ENCODE assay signal across 12 mouse cellular contexts in the genomic region with DNA sequence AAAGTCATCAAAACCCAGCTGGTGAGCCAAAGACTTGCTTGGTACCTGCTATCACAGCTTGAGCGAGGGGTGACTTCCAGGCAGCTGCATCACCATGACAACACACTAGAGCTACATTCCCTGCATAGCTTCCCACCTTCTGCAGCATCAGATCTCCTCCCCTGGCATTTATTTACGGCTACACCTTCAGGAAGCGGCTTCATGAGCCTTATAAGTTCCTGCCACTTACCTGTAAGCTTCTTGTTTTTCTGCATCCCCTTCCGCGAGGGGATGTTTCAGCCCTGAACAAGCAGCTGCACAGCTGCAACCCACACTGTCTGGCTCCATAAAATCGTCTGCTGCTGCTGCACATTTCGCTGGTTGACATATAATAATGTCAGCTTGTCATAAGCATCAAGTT. TPM values are rescaled to one million over a fixed set of nuclear protein-coding genes. Genes with fewer than 3 reads are reported as not detected.
DNase-seq lines count a peak whose midpoint lies in the region; ATAC-seq lines count a peak whose summit lies in the region.
"Had no signal": no experiment of that assay in that cellular context is flagged by ENCODE, and none has a peak within 500 bp of the region (broad histone marks: within the 10 kb centered on the region; RNA-seq: fewer than 3 reads in every experiment).

No protein-coding gene starts in this region.

- no peak overlapping the region for H3K9ac ChIP-seq in kidney, embryonic 16.5 days (replicated peaks; ENCODE audit: low read length)
- no peak overlapping the region for H3K9ac ChIP-seq in embryonic facial prominence, embryonic 14.5 days (ENCODE audit: low read depth, low read length)
- 0 out of 2 replicates have a peak overlapping the region, but pooled peaks have one; percentile 2 for H3K9ac ChIP-seq in neural tube, embryonic 14.5 days (replicated peaks; ENCODE audit: low read depth, low read length)
- H3K9ac ChIP-seq: midbrain, embryonic 12.5 days had no signal

- H3K4me2 ChIP-seq in kidney, embryonic 16.5 days (replicated peaks; ENCODE audit: low read depth, low read length), result no peak overlapping the region
- H3K4me2 ChIP-seq in embryonic facial prominence, embryonic 14.5 days (ENCODE audit: low read depth, low read length), result no peak overlapping the region
- 0 out of 2 replicates have a peak overlapping the region, but pooled peaks have one; percentile 14 for H3K4me2 ChIP-seq in neural tube, embryonic 14.5 days (ENCODE audit: low read depth, low read length)
- H3K4me2 ChIP-seq: midbrain, embryonic 12.5 days had no signal

- no peak overlapping the region for H3K4me3 ChIP-seq in kidney, embryonic 16.5 days (ENCODE audit: low read length)
- H3K4me3 ChIP-seq in embryonic facial prominence, embryonic 14.5 days (ENCODE audit: low read depth, low read length), result no peak overlapping the region
- H3K4me3 ChIP-seq in neural tube, embryonic 14.5 days (ENCODE audit: low read depth, low read length), result no peak overlapping the region
- H3K4me3 ChIP-seq: midbrain, embryonic 12.5 days had no signal

- DNase-seq in kidney, postnatal 36 days, result no peak
- DNase-seq in brain, adult 2 months (ENCODE audit: low read depth, low spot score), result peak; percentile 63
- DNase-seq in embryonic facial prominence, embryonic 14.5 days (ENCODE audit: low spot score), result peak; percentile 65
- no peak for DNase-seq in cerebellum, adult 18-20 months
- no peak for DNase-seq in layer of hippocampus, postnatal 36 days
- DNase-seq: kidney, adult 9 months had no signal

- WGBS in kidney, embryonic 16.5 days, result 34% methylated on average over 7 of the region's 7 CpGs
- WGBS in embryonic facial prominence, embryonic 14.5 days, result 29% methylated on average over 7 of the region's 7 CpGs
- 28% methylated on average over 7 of the region's 7 CpGs for WGBS in neural tube, embryonic 14.5 days

- peaks cover 12% of the 10 kb centered on the region for H3K4me1 ChIP-seq in kidney, embryonic 16.5 days (ENCODE audit: insufficient read depth, low read length)
- peaks cover 24% of the 10 kb centered on the region for H3K4me1 ChIP-seq in embryonic facial prominence, embryonic 14.5 days (ENCODE audit: control insufficient read depth, insufficient read depth, low read length)
- H3K4me1 ChIP-seq in neural tube, embryonic 14.5 days (ENCODE audit: control insufficient read depth, insufficient read depth, low read length), result peaks cover 2% of the 10 kb centered on the region; the same call in 1 of the 2 replicates

- no peaks in the 10 kb centered on the region for H3K27me3 ChIP-seq in kidney, embryonic 16.5 days (ENCODE audit: insufficient read depth, low read length)
- H3K27me3 ChIP-seq in embryonic facial prominence, embryonic 14.5 days (replicated peaks; ENCODE audit: control insufficient read depth, insufficient read depth, low read length), result no peaks in the 10 kb centered on the region
- H3K27me3 ChIP-seq in neural tube, embryonic 14.5 days (ENCODE audit: control insufficient read depth, insufficient read depth, low read length), result no peaks in the 10 kb centered on the region
- H3K27me3 ChIP-seq: midbrain, embryonic 12.5 days had no signal

- H3K27ac ChIP-seq in kidney, embryonic 16.5 days (ENCODE audit: low read length), result no peak overlapping the region
- H3K27ac ChIP-seq in embryonic facial prominence, embryonic 14.5 days (replicated peaks; ENCODE audit: low read depth, low read length), result no peak overlapping the region
- 0 out of 2 replicates have a peak overlapping the region, but pooled peaks have one; percentile 35 for H3K27ac ChIP-seq in neural tube, embryonic 14.5 days (ENCODE audit: low read depth, low read length)
- H3K27ac ChIP-seq: midbrain, embryonic 12.5 days had no signal

- 0 out of 2 replicates have a peak, but pooled peaks have one; percentile 58 for ATAC-seq in kidney, embryonic 16.5 days (ENCODE audit: low FRiP score, low TSS enrichment)
- ATAC-seq in embryonic facial prominence, embryonic 14.5 days (ENCODE audit: low read depth), result no peak
- peak; percentile 83 for ATAC-seq in neural tube, embryonic 14.5 days (ENCODE audit: low read depth)
- no peak for ATAC-seq in cerebellum, adult (ENCODE audit: insufficient number of reproducible peaks, low FRiP score, low TSS enrichment)

- H3K36me3 ChIP-seq in kidney, embryonic 16.5 days (ENCODE audit: insufficient read depth, low read length), result no peaks in the 10 kb centered on the region
- no peaks in the 10 kb centered on the region for H3K36me3 ChIP-seq in embryonic facial prominence, embryonic 14.5 days (ENCODE audit: control insufficient read depth, insufficient read depth, low read length)
- H3K36me3 ChIP-seq in neural tube, embryonic 14.5 days (ENCODE audit: control insufficient read depth, insufficient read depth, low read length), result no peaks in the 10 kb centered on the region
- H3K36me3 ChIP-seq: midbrain, embryonic 12.5 days had no signal

- no peaks in the 10 kb centered on the region for H3K9me3 ChIP-seq in kidney, embryonic 16.5 days (ENCODE audit: low read length)
- H3K9me3 ChIP-seq in embryonic facial prominence, embryonic 14.5 days (ENCODE audit: control insufficient read depth, low read length), result no peaks in the 10 kb centered on the region
- H3K9me3 ChIP-seq in neural tube, embryonic 14.5 days (ENCODE audit: control insufficient read depth, low read length), result no peaks in the 10 kb centered on the region
- H3K9me3 ChIP-seq: midbrain, embryonic 12.5 days had no signal

RNA-seq across cellular contexts. Expression of gene Insl5, which starts 14.8 kb away (rescaled TPM):
- polyA plus RNA-seq in kidney, embryonic 16.5 days (2015; fragmentation: Nextera tagmentation; extraction: Ambion mirVana), result not detected in 2 replicates
- polyA plus RNA-seq in embryonic facial prominence, embryonic 14.5 days (2014; fragmentation: Nextera tagmentation; extraction: Ambion mirVana), result not detected in 2 replicates
- polyA plus RNA-seq in neural tube, embryonic 14.5 days (2014; fragmentation: Nextera tagmentation; extraction: Ambion mirVana), result 0.31 TPM in 1 of 2 replicates, not detected in the other
- 1 to 10 TPM; 1.5 to 2.0 TPM for total RNA-seq in layer of hippocampus, postnatal 36 days (2021)
- polyA plus RNA-seq: liver, embryonic 16.5 days; midbrain, embryonic 12.5 days; stomach, embryonic 16.5 days had no signal

RNA-seq across cellular contexts. Expression of gene Tctex1d1, which starts 33.4 kb away (rescaled TPM):
- polyA plus RNA-seq in kidney, embryonic 16.5 days (2015; fragmentation: Nextera tagmentation; extraction: Ambion mirVana), result 0.51 and 0.61 TPM in 2 replicates
- polyA plus RNA-seq in embryonic facial prominence, embryonic 14.5 days (2014; fragmentation: Nextera tagmentation; extraction: Ambion mirVana), result 0.94 and 1.2 TPM in 2 replicates
- polyA plus RNA-seq in neural tube, embryonic 14.5 days (2014; fragmentation: Nextera tagmentation; extraction: Ambion mirVana), result 1.7 and 3.8 TPM in 2 replicates
- total RNA-seq in layer of hippocampus, postnatal 36 days (2021), result under 1 TPM; 0.80 to 0.94 TPM
- polyA plus RNA-seq: midbrain, embryonic 12.5 days had no signal

Comparison
In these comparisons a context has a peak if more than half of its experiments do, and no peak if none do; other contexts are left out.
1. ATAC-seq: peak in kidney, embryonic 16.5 days (single experiment) and neural tube, embryonic 14.5 days (single experiment); none in embryonic facial prominence, embryonic 14.5 days (single experiment) and cerebellum, adult (single experiment).
2. DNase-seq: peak in brain, adult 2 months (single experiment) and embryonic facial prominence, embryonic 14.5 days (single experiment); none in kidney, postnatal 36 days (0 of 2), cerebellum, adult 18-20 months (0 of 2) and layer of hippocampus, postnatal 36 days (0 of 2).